Mouse (Mus musculus) intestine, embryonic 16.5 days (tissue): ENCODE data around the gene Dctn1. TPM values are rescaled to one million over a fixed set of nuclear protein-coding genes. Genes with fewer than 3 reads are reported as not detected.

Experiments used
- ATAC-seq: fragments of 200-750 bp; cut with Nextera tagmentation; 2 replicates; pipeline ENCODE4 v1.8.0; 2017; ENCODE audit warnings: moderate TSS enrichment, moderate library complexity
- H3K27ac ChIP-seq: fragments of 300-500 bp; sonication (generic); 2 replicates; pipeline ENCODE4 v1.5.1; 2014; ENCODE audit warnings: mild to moderate bottlenecking, low read length
- H3K27me3 ChIP-seq: fragments of 300-500 bp; sonication (generic); replicated peaks from 2 replicates; pipeline ENCODE4 v1.6.1; 2014; ENCODE audit warnings: low read length, control low read depth, mixed read lengths; ENCODE audit not compliant: control insufficient read depth, insufficient read depth
- H3K36me3 ChIP-seq: fragments of 300-500 bp; sonication (generic); 2 replicates; pipeline ENCODE4 v1.6.1; 2014; ENCODE audit warnings: low read length, control low read depth; ENCODE audit not compliant: control insufficient read depth, insufficient read depth
- H3K4me1 ChIP-seq: fragments of 300-500 bp; sonication (generic); 2 replicates; pipeline ENCODE4 v1.6.1; 2014; ENCODE audit warnings: low read length, control low read depth, mixed read lengths; ENCODE audit not compliant: control insufficient read depth, insufficient read depth
- H3K4me2 ChIP-seq: fragments of 300-500 bp; sonication (generic); 2 replicates; pipeline ENCODE4 v1.6.1; 2014; ENCODE audit warnings: low read depth, low read length, control low read depth
- H3K4me3 ChIP-seq: fragments of 300-500 bp; sonication (generic); 2 replicates; pipeline ENCODE4 v1.5.1; 2014; ENCODE audit warnings: mild to moderate bottlenecking, low read length
- H3K9ac ChIP-seq: fragments of 300-500 bp; sonication (generic); 2 replicates; pipeline ENCODE4 v1.6.1; 2014; ENCODE audit warnings: low read depth, low read length
- H3K9me3 ChIP-seq: fragments of 300-500 bp; sonication (generic); 2 replicates; pipeline ENCODE4 v1.6.1; 2016; ENCODE audit warnings: low read length, control low read depth; ENCODE audit not compliant: control insufficient read depth
- WGBS: fragments of 180-500 bp; shearing (Covaris S2); extraction: QIAGEN DNeasy Blood & Tissue Kit; methylation state at CpG from one replicate; pipeline ENCODE4 v1.1.7; 2014; 5-methylcytosine and 5-hydroxymethylcytosine counted together
- polyA plus RNA-seq: library from polyadenylated mRNA; unstranded; fragments of >200 nt; fragmentation: Nextera tagmentation; extraction: Ambion mirVana; gene quantifications from 2 replicates; pipeline ENCODE4 v1.2.1, GENCODE M21; 2015

Gene Dctn1
- 73.5 and 84.5 TPM in 2 replicates for polyA plus RNA-seq

GRCm38 (mm10) chr6:83165607-83166242 is at the start of gene Dctn1:
TSS of gene Dctn1 (plus strand) at chr6:83165920.
- Histone ChIP-seq H3K9ac (peak within 1 kb of the TSS; percentile 93), H3K4me1 (peaks cover 14% of the 10 kb centered on the region), H3K9me3 (no peaks in the 10 kb centered on the region), H3K4me3 (peak within 1 kb of the TSS; percentile 97), H3K27me3 (peaks cover 11% of the 10 kb centered on the region; the same call in 1 of the 2 replicates), H3K4me2 (peak within 1 kb of the TSS; percentile 77), H3K27ac (peak within 1 kb of the TSS; percentile 84), H3K36me3 (no peaks in the 10 kb centered on the region)
- under 1% methylated on average over 58 of the region's 58 CpGs for WGBS
- ATAC-seq: peak; percentile 84

- H3K27me3 ChIP-seq: no peaks in the 10 kb centered on the region
- H3K36me3 ChIP-seq: no peaks in the 10 kb centered on the region; the same call in 1 of the 2 replicates
- no peak for ATAC-seq
- H3K9ac ChIP-seq: peak overlapping the region; percentile 92
- no peaks in the 10 kb centered on the region for H3K9me3 ChIP-seq
- peak overlapping the region; percentile 85 for H3K4me3 ChIP-seq
- 71% methylated on average over 11 of the region's 11 CpGs for WGBS
- peak overlapping the region; percentile 88 for H3K4me2 ChIP-seq
- peak overlapping the region; percentile 72 for H3K27ac ChIP-seq
- H3K4me1 ChIP-seq: peaks cover 25% of the 10 kb centered on the region
These were observed 49.2 kb upstream of the Dctn1 start for GRCm38 (mm10) chr6:83116373-83117164.

- Histone ChIP-seq H3K9me3 (no peaks in the 10 kb centered on the region), H3K4me3 (no peak overlapping the region), H3K27me3 (no peaks in the 10 kb centered on the region), H3K4me1 (peaks cover 26% of the 10 kb centered on the region), H3K4me2 (no peak overlapping the region), H3K27ac (no peak overlapping the region), H3K9ac (no peak overlapping the region), H3K36me3 (no peaks in the 10 kb centered on the region; the same call in 1 of the 2 replicates)
- 86% methylated on average over 4 of the region's 4 CpGs for WGBS
- no peak for ATAC-seq
These were observed 48.6 kb upstream of the Dctn1 start for GRCm38 (mm10) chr6:83117165-83117438.

- Histone ChIP-seq H3K27ac (no peak overlapping the region), H3K4me2 (no peak overlapping the region), H3K36me3 (no peaks in the 10 kb centered on the region; the same call in 1 of the 2 replicates), H3K9ac (no peak overlapping the region), H3K4me1 (peaks cover 31% of the 10 kb centered on the region), H3K9me3 (no peaks in the 10 kb centered on the region), H3K27me3 (no peaks in the 10 kb centered on the region), H3K4me3 (no peak overlapping the region)
- 87% methylated on average over 13 of the region's 13 CpGs for WGBS
- no peak for ATAC-seq
These were observed 48.1 kb upstream of the Dctn1 start for GRCm38 (mm10) chr6:83117616-83118015.

- WGBS: 80% methylated on average over 11 of the region's 11 CpGs
- no peak overlapping the region for H3K9ac ChIP-seq
- peaks cover 37% of the 10 kb centered on the region for H3K4me1 ChIP-seq
- no peaks in the 10 kb centered on the region for H3K27me3 ChIP-seq
- H3K9me3 ChIP-seq: no peaks in the 10 kb centered on the region
- H3K27ac ChIP-seq: no peak overlapping the region
- H3K36me3 ChIP-seq: no peaks in the 10 kb centered on the region; the same call in 1 of the 2 replicates
- H3K4me3 ChIP-seq: no peak overlapping the region
- ATAC-seq: no peak
- H3K4me2 ChIP-seq: no peak overlapping the region
These were observed 47.4 kb upstream of the Dctn1 start for GRCm38 (mm10) chr6:83118369-83118768.

- H3K4me3 ChIP-seq: no peak overlapping the region
- H3K9ac ChIP-seq: peak overlapping the region; percentile 81; the same call in 1 of the 2 replicates
- peaks cover 41% of the 10 kb centered on the region for H3K4me1 ChIP-seq
- H3K9me3 ChIP-seq: no peaks in the 10 kb centered on the region
- WGBS: 78% methylated on average over 14 of the region's 14 CpGs
- H3K27ac ChIP-seq: no peak overlapping the region
- no peaks in the 10 kb centered on the region for H3K27me3 ChIP-seq
- ATAC-seq: no peak
- no peak overlapping the region for H3K4me2 ChIP-seq
- H3K36me3 ChIP-seq: no peaks in the 10 kb centered on the region; the same call in 1 of the 2 replicates
These were observed 46.6 kb upstream of the Dctn1 start for GRCm38 (mm10) chr6:83118825-83119733.

GRCm38 (mm10) chr6:83119734-83120051 is 46.0 kb upstream of the Dctn1 start:
- Histone ChIP-seq H3K9ac (peak overlapping the region; percentile 81; the same call in 1 of the 2 replicates), H3K36me3 (no peaks in the 10 kb centered on the region; the same call in 1 of the 2 replicates), H3K4me1 (peaks cover 41% of the 10 kb centered on the region), H3K9me3 (no peaks in the 10 kb centered on the region), H3K4me3 (peak overlapping the region; percentile 74; the same call in 1 of the 2 replicates), H3K27me3 (no peaks in the 10 kb centered on the region), H3K4me2 (peak overlapping the region; percentile 90; the same call in 1 of the 2 replicates), H3K27ac (no peak overlapping the region)
- WGBS: 76% methylated on average over 7 of the region's 7 CpGs
- no peak for ATAC-seq

GRCm38 (mm10) chr6:83120930-83121862 is 44.5 kb upstream of the Dctn1 start, which contains the start of gene Wbp1:
TSS of gene Wbp1 (minus strand) at chr6:83121559.
- Histone ChIP-seq H3K9ac (peak within 1 kb of the TSS; percentile 89), H3K4me3 (peak within 1 kb of the TSS; percentile 74), H3K4me2 (peak within 1 kb of the TSS; percentile 99), H3K9me3 (no peaks in the 10 kb centered on the region), H3K36me3 (no peaks in the 10 kb centered on the region; the same call in 1 of the 2 replicates), H3K27me3 (no peaks in the 10 kb centered on the region), H3K4me1 (peaks cover 36% of the 10 kb centered on the region), H3K27ac (peak within 1 kb of the TSS; percentile 96)
- ATAC-seq: peak; percentile 94
- WGBS: under 1% methylated on average over 38 of the region's 38 CpGs
